Mouse (Mus musculus) urinary bladder, adult 18-20 months (tissue): ENCODE results near the gene Ppp1r37.
"Not testable (repeated sequence)": the region's sequence is repeated elsewhere in the genome, so short reads cannot be mapped to it uniquely, and the experiment has no call there.

Source experiments
- DNase-seq, 2 experiments: peaks; one replicate each; pipeline ENCODE4 v3.0.0; 2022; ENCODE audit warnings: low spot score in 2 of 2, mixed read lengths in 2 of 2

The Ppp1r37 gene

DNA sequence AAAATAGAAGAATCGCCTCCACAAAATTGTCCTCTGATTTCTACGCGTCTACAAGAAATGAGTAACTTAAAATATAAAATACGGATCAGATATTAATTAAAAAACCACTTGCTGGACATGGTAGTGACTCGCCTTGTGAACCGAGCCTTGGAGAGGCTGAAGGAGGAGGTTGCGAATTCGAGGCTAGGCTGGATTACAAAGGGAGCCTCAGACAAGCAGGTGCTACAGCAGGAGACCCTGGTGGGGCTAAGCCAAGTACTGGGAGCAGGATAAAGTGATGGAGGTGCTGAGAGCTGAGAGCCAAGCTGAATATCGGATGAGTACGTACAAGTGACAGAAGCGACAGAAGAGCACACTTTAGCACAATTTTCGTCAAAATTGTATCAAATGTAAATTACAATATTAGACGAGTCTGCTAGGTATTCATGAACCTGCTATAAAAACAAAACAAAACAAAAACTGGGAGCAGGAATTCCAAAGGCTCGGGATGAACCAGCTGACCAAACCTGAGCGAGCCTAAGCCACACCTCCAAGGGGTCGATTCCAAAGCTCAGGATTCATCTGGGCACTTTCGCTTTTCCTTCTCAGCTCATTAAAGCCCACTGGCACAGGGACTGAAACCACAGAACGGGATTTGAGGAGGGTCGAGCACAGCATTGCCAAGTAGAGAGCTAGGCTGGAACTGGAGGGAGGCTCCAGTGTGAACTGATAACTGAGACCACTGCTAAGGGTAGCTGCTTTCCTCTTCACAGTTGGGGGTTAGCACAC is at the start of gene Ppp1r37:
TSS of gene Ppp1r37 (minus strand) at position 434 of the 768 bp plus-strand sequence.
- DNase-seq, result no peak

DNA sequence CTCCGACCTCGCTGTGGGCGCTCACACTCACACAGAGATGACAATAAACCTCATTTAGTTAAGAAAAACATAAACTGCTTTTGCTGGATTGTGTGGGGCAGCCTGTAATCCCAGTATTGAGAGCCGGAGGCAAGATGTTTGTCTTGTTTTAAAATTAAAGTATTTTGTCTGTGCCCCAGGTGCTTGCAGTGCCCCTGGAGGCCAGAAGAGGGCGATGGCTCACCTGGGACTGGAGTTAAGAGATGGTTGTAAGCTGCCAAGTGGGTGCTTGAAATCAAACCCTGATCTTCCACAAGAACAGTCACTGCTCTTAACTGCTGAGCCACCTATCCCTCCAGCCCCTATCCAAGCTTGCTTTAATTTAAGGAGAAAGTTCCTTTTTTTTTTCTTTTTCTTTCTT is 48.1 kb upstream of the Ppp1r37 start:
- DNase-seq, result no peak

DNA sequence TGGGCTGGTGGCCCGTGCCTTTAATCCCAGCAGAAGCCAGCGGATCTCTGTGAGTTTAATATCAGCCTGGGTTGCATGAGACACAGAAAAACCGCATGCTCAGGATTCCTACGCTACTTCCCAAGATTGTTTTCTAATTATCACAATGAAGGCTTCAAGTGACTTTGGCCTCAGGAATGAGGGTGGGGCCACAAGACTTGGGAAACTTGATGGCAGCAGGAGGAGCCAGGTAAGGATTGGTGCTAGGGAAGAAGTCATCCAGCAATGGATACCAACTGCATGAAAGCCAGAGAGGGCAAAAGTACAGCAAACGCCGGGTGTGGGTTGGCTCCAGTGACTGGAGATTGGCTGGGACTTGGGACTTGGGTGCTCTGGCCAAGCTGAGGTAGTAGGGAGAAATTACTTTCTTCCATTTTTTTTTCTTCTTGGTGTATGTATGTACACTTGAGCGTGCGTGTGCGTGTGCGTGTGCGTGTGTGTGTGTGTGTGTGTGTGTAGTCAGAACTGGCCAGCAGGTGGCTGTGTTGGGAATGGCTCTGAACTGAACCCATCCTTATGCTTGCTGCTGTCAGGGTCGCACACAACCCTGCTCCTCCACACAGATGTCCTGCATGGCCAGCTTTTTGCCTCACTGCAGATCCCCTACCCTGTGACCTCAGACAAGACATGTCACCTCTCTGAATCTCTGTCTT is 46.9 kb upstream of the Ppp1r37 start:
- DNase-seq, result no peak

DNA sequence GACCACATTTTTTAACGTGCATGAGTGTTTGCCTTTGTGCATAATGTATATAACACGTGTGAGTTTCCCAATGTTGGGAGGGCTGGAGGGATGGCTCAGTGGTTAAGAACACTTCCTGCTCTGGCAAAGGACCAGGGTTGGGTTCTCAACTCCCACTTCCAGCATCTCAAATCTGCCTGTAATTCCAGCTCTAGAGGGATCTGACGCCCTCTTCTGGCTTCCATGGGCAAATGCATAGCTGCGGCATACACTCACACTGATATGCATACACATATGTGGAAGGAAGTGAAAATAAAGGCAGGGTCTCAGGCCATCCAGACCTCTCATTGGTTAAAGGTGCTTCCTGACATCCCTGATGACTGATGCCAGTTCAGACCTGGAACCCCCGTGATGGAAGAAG is 44.4 kb upstream of the Ppp1r37 start:
- DNase-seq, result no peak

DNA sequence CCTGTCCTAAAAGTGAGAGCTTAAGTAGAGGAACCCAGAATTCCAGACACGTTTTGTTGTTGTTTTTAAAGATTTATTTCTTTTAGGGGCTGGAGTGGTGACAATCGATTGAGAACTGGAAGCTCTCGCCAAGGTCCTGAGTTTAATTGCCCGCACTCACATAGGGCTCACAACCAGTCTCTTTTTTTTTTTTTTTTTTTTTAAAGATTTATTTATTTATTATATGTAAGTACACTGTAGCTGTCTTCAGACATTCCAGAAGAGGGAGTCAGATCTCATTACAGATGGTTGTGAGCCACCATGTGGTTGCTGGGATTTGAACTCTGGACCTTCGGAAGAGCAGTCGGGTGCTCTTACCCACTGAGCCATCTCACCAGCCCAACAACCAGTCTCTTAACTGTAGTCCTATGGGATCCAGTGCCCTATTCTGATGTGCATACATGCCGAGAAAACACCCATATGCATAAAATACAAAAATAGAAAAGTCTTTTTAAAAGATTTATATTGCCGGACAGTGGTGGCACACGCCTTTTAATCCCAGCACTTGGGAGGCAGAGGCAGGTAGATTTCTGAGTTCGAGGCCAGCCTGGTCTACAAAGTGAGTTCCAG is 41.8 kb upstream of the Ppp1r37 start:
- not testable (repeated sequence) for DNase-seq

DNA sequence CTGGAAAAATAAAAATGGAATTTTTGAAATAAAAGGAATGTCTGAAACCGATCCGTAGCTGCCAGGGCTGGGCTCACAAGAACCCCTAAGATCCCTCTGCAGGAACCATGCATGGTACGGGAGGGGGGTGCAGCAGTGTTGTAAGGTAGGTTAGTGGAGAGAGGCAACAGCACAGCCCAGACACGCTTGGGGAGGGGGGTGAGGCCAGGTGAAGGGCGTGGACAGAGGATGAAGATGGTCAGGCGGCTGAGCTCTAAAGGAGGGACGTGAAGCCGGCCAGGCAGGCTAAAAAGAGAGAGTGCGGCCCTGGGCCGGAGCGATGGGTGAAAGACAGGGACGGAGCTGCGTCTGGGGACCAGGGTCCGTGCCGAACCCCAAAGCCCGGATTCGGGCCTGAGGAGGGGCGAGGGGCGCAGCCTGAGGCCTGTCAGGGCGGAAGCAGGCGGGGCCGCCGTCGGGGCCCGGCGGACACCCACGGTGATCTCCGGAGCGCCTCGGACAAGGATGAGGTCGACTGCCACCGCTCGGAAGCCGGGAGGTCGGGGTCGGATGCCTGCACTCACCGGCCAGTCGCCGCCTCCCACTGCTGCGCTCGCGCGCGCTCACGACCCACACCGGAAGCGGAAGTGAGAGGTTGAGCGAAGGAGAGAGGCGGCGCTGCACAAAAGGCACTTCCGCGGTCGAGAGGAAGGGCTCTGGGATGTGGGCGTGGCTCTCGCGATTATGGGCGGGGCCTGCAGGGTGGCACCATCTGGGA is 41.2 kb upstream of the Ppp1r37 start, which contains the start of gene Clasrp:
TSS of gene Clasrp (minus strand) at position 638 of the 757 bp plus-strand sequence.
- peak; percentile 95 for DNase-seq

DNA sequence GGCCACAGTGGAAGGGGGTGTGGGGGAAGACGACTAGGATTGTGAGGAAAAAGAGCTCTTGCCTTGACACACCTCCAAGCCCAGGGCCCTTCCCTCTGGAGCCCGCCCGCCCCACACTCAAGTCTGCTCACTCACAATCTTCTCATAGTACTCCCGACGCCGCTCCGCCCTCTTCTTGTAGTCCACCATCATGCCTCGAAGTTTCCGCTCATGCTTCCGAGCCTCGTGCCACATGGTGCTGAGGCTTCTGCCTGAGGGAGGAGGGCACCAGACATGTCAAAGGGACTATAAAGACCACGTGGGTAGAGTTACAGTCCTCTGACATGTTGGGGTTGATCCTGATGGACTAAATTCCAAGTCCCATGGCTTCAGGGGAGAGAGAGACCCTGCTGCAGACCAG is 40.2 kb upstream of the Ppp1r37 start:
- DNase-seq, result no peak

DNA sequence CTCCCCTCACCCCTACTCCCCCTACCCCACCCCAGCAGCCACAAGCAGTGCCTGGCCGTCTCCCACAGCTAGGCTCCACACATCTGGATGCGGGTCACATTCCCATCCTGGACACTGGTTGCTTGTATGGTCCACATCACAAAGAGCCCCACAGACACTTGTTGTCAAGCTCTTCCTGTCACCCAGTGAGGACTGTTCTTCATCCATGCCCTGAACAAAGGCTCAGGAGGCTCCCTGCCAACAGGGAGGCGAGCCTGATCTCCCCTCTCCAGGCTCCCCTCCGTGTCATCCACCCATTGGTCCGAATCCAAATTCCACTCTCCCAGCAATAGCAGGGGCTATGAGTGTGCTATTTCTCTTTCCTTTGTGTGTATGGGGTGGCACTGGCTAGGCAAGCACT is 37.7 kb upstream of the Ppp1r37 start:
- DNase-seq, result no peak

DNA sequence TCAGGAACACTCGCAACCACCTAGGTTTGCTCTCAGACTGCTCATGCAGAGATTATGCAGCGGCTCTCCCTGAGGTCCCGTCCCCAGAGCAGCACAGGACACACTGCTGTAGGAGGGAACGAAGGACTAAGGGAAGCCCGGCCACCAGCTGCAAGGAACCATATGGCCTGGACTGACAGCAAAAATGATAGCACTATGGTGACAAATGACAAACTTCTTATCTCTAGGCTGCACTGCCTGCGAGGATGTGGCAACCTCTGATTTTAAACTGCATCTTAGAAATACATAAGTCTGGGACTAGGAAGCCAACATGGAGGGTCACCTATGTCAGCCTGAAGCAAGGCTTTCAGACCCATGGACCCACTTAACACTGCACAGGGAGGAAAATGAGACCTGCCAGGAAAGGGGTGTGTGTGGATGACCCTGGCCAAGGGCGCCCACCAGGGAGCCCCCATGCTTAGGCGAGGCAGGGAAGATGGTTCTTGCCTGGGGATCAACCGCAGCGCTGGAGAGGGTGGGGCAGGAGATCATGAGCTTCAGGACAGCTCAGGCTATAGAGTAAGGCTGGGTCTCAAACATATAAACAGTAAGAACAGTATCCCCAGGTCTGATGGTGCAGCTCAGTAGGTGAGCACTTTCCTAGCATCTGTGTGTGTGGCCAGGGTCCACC is 30.3 kb upstream of the Ppp1r37 start:
- no peak for DNase-seq

DNA sequence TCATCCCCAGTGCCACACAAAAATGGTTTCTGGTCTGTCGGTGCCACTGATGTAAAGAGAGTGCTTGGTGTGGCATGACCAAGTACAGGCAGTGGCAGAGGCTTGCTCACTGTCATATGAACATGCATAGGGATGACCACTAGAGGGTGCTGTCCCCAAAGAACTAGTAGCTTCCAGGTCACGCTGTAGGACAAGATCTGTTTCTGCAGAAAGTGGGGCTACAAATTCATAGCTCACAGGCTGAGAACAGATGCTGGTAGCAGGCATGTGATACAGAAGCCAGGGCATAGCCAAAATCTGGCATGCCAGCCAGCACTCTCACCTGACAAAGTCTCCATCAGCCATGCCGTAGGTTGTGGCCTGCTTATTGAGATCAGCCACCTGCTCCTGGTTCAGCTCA is 27.0 kb upstream of the Ppp1r37 start:
- peak; percentile 34 to 50 for DNase-seq

DNA sequence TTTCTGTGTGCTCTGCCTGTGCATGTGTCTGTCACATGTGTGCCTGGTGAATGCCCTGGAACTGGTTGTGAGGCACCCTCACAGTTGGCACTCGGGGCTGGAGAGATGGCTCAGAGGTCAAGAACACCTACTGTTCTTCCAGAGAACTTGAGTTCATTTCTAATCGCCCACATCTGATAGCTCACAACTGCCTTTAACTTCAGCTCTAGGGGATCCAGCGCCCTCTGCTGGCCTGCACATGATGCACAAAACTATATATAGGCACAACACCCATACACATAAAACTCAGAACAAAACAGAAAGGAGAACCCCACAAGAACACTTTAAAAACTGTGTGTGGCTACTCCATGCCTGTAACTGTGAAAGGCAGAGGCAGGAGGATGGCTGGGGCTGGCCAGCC is 26.3 kb upstream of the Ppp1r37 start:
- peak in 1 of 2 experiments; percentile 37 for DNase-seq

DNA sequence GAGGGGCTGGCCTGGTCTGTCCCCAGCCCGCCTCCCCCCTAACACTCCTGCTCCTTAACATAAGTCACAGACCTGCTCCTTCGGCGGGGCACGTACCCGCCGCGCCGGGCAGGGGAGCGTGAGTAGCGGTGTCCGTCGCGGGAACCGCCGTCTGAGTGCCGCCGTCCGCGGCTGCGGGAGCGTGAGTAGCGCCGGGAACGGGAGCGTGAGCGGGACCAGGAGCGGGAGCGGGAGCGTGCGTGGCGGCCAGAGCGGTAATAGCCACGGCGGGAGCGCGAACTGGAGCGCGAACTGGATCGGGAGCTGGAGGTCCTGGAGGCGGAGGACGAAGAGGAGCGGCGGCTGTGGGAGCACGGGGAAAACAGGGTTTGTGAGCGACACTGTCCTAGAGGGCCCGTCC is 23.4 kb upstream of the Ppp1r37 start:
- DNase-seq, result no peak

DNA sequence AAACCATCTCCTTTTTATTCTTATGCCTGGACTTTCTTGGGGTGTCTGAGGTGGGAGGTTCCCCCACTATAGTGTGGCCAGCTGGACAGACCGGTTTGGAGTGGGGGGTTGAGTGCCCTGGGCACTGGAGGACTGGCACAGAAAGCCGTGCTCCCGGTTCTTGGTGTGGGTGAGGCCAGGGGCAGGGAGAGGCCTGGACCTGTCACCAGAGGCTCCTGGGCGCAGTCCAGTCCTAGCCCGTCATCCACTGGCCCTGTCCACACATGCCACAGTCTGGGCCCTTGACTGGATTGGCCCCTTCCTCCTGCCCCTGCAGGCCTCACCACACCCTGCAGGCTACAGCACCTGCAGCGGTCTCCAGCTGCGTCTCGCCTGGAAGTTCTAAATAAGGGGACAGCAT is 17.8 kb upstream of the Ppp1r37 start:
- DNase-seq, result peak; percentile 82 to 88

DNA sequence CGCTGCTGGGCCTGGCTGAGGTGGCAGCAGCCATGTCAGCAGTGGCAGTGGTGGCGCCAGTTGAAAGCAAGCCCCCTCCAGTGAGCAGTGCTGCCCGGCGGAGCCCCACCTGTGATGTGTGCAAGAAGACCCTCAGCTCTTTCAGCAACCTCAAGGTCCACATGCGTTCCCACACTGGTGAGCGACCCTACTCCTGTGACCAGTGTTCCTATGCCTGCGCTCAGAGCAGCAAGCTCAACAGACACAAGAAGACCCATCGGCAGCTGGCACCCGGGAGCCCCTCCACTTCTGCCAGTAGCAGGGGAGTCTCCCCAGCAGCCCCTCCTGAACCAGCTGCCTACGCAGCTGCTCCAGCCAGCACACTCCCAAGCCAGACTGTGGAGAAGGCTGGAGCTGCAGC is 16.9 kb upstream of the Ppp1r37 start:
- no peak for DNase-seq

DNA sequence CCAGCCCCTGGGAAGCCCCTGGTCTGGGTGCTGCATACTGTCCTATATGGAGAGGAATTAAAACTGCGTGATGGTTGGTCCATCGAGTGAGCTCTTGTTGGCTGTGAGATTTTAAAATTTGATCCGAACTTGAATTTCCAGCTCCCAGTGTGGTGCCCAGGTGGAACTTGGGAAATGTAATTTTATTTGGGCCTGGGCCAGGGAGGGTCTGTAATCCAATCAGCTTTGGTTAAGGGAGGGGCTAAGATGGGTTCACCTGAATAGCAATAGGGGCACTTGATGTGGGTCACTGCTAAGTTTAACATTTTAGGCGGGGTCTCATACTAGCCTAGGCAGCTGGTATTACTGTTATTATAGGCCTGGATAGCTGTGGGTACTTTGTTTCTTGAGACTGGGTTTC is 15.6 kb upstream of the Ppp1r37 start:
- no peak for DNase-seq

DNA sequence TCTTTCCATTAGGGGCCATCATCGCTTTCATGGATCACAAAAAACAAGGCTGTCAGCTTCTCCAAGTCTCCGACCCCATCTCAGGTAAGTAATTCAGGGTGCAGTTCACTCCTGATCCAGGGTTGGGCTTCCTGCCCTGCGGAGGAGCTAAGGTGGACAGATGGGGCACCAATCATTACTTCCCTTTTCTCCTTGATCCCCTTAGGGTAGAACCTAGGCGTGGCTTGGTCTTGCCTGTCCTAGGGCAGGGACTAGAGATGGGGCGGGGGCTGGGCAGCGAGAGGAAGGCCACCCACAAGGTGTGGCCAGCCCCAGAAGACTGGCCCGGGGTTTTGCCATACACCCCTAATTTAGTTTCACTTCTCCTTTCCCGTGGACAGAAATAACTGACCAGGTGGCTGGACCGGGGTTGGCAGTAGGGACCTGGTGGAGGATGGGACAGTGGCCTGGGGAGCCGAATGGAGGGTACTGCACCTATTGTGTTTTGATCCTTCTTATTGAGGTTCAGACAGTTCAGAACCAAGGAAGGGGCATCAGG is 15.1 kb upstream of the Ppp1r37 start:
- DNase-seq, result no peak

DNA sequence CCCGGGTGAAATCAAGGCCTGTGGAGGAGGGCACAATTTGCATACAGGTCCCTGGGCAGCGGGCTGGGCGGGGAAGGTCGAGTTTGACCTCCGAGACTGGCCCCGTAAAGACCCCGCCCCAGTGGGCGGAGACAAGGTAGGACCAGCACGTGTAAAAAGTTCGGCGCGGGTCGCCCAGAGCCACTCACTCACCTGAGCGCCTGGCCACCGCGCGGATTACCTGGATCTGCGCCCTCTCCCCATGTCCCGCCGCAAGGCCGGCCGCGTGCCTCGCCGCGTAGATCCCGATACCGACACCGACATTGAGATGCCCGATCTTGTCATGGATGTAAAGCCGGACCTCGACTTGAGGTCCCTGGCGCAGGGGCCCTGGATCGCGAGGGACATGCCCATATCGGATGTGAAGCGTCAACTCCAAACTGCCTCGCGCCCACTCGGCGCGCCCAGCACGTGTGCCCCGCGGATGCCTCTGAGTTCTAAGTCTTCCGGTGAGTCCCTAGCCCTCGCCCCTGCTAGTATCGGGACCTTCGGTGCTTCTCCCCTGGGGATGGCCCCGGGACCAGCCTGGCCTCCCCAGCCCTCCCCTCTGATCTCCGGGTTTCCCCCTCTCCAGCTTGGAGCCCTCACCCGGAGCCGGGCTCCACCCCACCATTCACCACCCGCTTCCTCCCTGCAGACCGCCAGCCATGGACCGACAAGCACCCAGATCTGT is 14.4 kb upstream of the Ppp1r37 start, which contains the start of the genes Zfp296 and Gemin7:
TSS of gene Zfp296 (plus strand) at position 147 of the 712 bp plus-strand sequence.
TSS of gene Gemin7 (minus strand) at position 455 of the 712 bp plus-strand sequence.
- no peak for DNase-seq

DNA sequence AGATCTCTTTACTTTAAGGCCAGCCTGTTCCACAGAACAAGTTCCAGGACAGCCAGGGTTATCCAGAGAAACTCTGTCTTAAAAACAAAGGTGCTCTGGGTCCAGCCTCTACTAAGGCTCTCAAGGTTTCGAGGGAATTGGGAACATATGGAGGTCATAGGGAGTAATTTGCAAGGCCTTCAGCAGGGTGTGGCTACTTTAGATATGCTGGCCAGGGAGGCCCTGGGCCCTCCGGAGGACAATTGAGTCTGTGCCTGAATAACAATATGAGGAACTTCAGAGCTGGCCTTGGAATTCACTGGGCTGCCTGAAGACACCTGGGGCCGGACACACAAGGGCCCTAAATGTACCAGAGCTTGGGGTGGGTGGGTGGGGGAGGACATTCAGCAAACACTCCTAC is 12.7 kb upstream of the Ppp1r37 start:
- DNase-seq, result no peak

DNA sequence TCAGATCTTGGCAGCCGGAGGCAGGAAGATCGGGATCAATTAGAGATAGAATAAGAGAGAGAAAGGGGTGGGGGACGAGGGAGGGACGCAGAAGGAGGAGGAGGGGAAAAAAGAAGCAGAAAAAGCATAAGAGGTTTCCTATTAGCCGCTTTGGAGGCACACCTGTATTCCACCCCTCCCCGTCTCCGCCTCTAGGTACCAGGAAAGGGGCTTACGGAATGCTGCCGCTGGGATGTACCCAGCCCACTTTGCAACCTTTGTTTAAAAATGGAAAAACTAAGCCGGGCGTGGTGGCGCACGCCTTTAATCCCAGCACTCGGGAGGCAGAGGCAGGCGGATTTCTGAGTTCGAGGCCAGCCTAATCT is 10.9 kb upstream of the Ppp1r37 start:
- no peak for DNase-seq
